Mouse (Mus musculus) heart, embryonic 15.5 days (tissue): ENCODE data around the gene Fcrla. TPM values are rescaled to one million over a fixed set of nuclear protein-coding genes. Genes with fewer than 3 reads are reported as not detected.
A peak's percentile ranks its signal among the peaks of the same experiment; 100 is the strongest.

Source experiments
- ATAC-seq: fragments of 200-750 bp; cut with Nextera tagmentation; replicated peaks from 2 replicates; pipeline ENCODE4 v1.8.0; 2017; ENCODE audit warnings: low read depth, moderate TSS enrichment; ENCODE audit not compliant: insufficient number of reproducible peaks, insufficient read depth, low FRiP score
- H3K27ac ChIP-seq: fragments of 300-500 bp; sonication (generic); 2 replicates; pipeline ENCODE4 v1.5.1; 2015; ENCODE audit warnings: mild to moderate bottlenecking, inconsistent platforms
- H3K27me3 ChIP-seq: fragments of 300-500 bp; sonication (generic); 2 replicates; pipeline ENCODE4 v1.6.1; 2015; ENCODE audit warnings: inconsistent platforms
- H3K36me3 ChIP-seq: fragments of 300-500 bp; sonication (generic); 2 replicates; pipeline ENCODE4 v1.6.1; 2015; ENCODE audit warnings: mild to moderate bottlenecking, inconsistent platforms
- H3K4me1 ChIP-seq: fragments of 300-500 bp; sonication (generic); replicated peaks from 2 replicates; pipeline ENCODE4 v1.6.1; 2015; ENCODE audit warnings: inconsistent platforms
- H3K4me2 ChIP-seq: fragments of 300-500 bp; sonication (generic); 2 replicates; pipeline ENCODE4 v1.6.1; 2015; ENCODE audit warnings: inconsistent platforms, mild to moderate bottlenecking, moderate library complexity
- H3K4me3 ChIP-seq: fragments of 300-500 bp; sonication (generic); 2 replicates; pipeline ENCODE4 v1.5.1; 2015; ENCODE audit warnings: mild to moderate bottlenecking, inconsistent platforms
- H3K9ac ChIP-seq: fragments of 300-500 bp; sonication (generic); 2 replicates; pipeline ENCODE4 v1.6.1; 2015; ENCODE audit warnings: mild to moderate bottlenecking, inconsistent platforms
- H3K9me3 ChIP-seq: fragments of 300-500 bp; sonication (generic); replicated peaks from 2 replicates; pipeline ENCODE4 v1.6.1; 2016; ENCODE audit warnings: inconsistent platforms
- WGBS: fragments of 180-500 bp; shearing (Covaris S2); methylation state at CpG from one replicate; pipeline ENCODE4 v1.1.7; 2015; ENCODE audit warnings: mixed read lengths; 5-methylcytosine and 5-hydroxymethylcytosine counted together
- polyA plus RNA-seq: library from polyadenylated mRNA; unstranded; fragments of >200 nt; fragmentation: Nextera tagmentation; extraction: Ambion mirVana; gene quantifications from 2 replicates; pipeline ENCODE4 v1.2.1, GENCODE M21; 2015

The Fcrla gene
- polyA plus RNA-seq, 1 experiment from 2014 or later, result 0.09 TPM

GRCm38 (mm10) chr1:170884978-170885561, 42.3 kb downstream of the Fcrla start, which contains the start of the genes Gm26620 and Dusp12:
Gene Gm26620 (plus strand): TSS chr1:170885065.
Gene Dusp12 (minus strand): TSS chr1:170885540.
- Histone ChIP-seq H3K36me3 (peaks cover 9% of the 10 kb centered on the region), H3K27me3 (no peaks in the 10 kb centered on the region), H3K4me3 (peak within 1 kb of the TSS; percentile 80), H3K4me2 (peak within 1 kb of the TSS; percentile 76), H3K9me3 (no peaks in the 10 kb centered on the region), H3K27ac (peak within 1 kb of the TSS; percentile 72), H3K4me1 (peaks cover 17% of the 10 kb centered on the region), H3K9ac (peak within 1 kb of the TSS; percentile 79)
- WGBS, result under 1% methylated on average over 46 of the region's 46 CpGs
- ATAC-seq, result peak; percentile 87

GRCm38 (mm10) chr1:170884390-170884789, 43.0 kb downstream of the Fcrla start:
- H3K4me3 ChIP-seq, result peak overlapping the region; percentile 80
- H3K9me3 ChIP-seq, result no peaks in the 10 kb centered on the region
- peak overlapping the region; percentile 76 for H3K4me2 ChIP-seq
- H3K27me3 ChIP-seq, result no peaks in the 10 kb centered on the region
- peak overlapping the region; percentile 79 for H3K9ac ChIP-seq
- ATAC-seq, result no peak
- peaks cover 15% of the 10 kb centered on the region for H3K36me3 ChIP-seq
- peaks cover 17% of the 10 kb centered on the region for H3K4me1 ChIP-seq
- H3K27ac ChIP-seq, result no peak overlapping the region
- 22% methylated on average over 8 of the region's 8 CpGs for WGBS

- Histone ChIP-seq H3K4me2 (no peak overlapping the region), H3K4me3 (no peak overlapping the region), H3K27ac (no peak overlapping the region), H3K9ac (no peak overlapping the region), H3K4me1 (peaks cover 17% of the 10 kb centered on the region), H3K36me3 (peaks cover 20% of the 10 kb centered on the region), H3K27me3 (no peaks in the 10 kb centered on the region), H3K9me3 (no peaks in the 10 kb centered on the region)
- 78% methylated on average over 5 of the region's 5 CpGs for WGBS
- no peak for ATAC-seq
Observed at GRCm38 (mm10) chr1:170882915-170883485, 44.4 kb downstream of the Fcrla start.

GRCm38 (mm10) chr1:170876906-170877305, 50.5 kb downstream of the Fcrla start:
- Histone ChIP-seq H3K9me3 (no peaks in the 10 kb centered on the region), H3K4me2 (no peak overlapping the region), H3K4me3 (no peak overlapping the region), H3K36me3 (peaks cover 31% of the 10 kb centered on the region), H3K27ac (0 out of 2 replicates have a peak overlapping the region, but pooled peaks have one; percentile 24), H3K27me3 (no peaks in the 10 kb centered on the region), H3K9ac (no peak overlapping the region), H3K4me1 (peaks cover 4% of the 10 kb centered on the region)
- 55% methylated on average over 5 of the region's 5 CpGs for WGBS
- ATAC-seq, result no peak

GRCm38 (mm10) chr1:170875676-170876075, 51.7 kb downstream of the Fcrla start:
- H3K4me1 ChIP-seq, result peaks cover 4% of the 10 kb centered on the region
- no peak overlapping the region for H3K4me2 ChIP-seq
- no peak overlapping the region for H3K9ac ChIP-seq
- WGBS, result 81% methylated on average over 3 of the region's 3 CpGs
- no peaks in the 10 kb centered on the region for H3K27me3 ChIP-seq
- H3K4me3 ChIP-seq, result no peak overlapping the region
- no peak overlapping the region for H3K27ac ChIP-seq
- peaks cover 27% of the 10 kb centered on the region for H3K36me3 ChIP-seq
- no peak for ATAC-seq
- H3K9me3 ChIP-seq, result no peaks in the 10 kb centered on the region

GRCm38 (mm10) chr1:170871961-170872360, 55.4 kb downstream of the Fcrla start:
- Histone ChIP-seq H3K9ac (no peak overlapping the region), H3K4me3 (no peak overlapping the region), H3K27me3 (no peaks in the 10 kb centered on the region), H3K9me3 (no peaks in the 10 kb centered on the region), H3K27ac (no peak overlapping the region), H3K4me1 (peaks cover 4% of the 10 kb centered on the region), H3K36me3 (peaks cover 11% of the 10 kb centered on the region), H3K4me2 (no peak overlapping the region)
- ATAC-seq, result no peak
- 93% methylated on average over 2 of the region's 2 CpGs for WGBS

- WGBS, result 89% methylated on average over 6 of the region's 6 CpGs
- H3K4me1 ChIP-seq, result peaks cover 7% of the 10 kb centered on the region
- no peaks in the 10 kb centered on the region for H3K27me3 ChIP-seq
- no peak overlapping the region for H3K9ac ChIP-seq
- H3K4me2 ChIP-seq, result no peak overlapping the region
- ATAC-seq, result no peak
- peaks cover 11% of the 10 kb centered on the region for H3K36me3 ChIP-seq
- no peak overlapping the region for H3K4me3 ChIP-seq
- no peaks in the 10 kb centered on the region for H3K9me3 ChIP-seq
- H3K27ac ChIP-seq, result no peak overlapping the region
Observed at GRCm38 (mm10) chr1:170871402-170871801, 56.0 kb downstream of the Fcrla start.

GRCm38 (mm10) chr1:170868905-170869283, 58.5 kb downstream of the Fcrla start:
- Histone ChIP-seq H3K4me2 (peak overlapping the region; percentile 93), H3K4me3 (peak overlapping the region; percentile 98), H3K27me3 (no peaks in the 10 kb centered on the region), H3K9ac (peak overlapping the region; percentile 63), H3K27ac (no peak overlapping the region), H3K4me1 (peaks cover 18% of the 10 kb centered on the region), H3K9me3 (no peaks in the 10 kb centered on the region), H3K36me3 (peaks cover 3% of the 10 kb centered on the region; the same call in 1 of the 2 replicates)
- ATAC-seq, result no peak
- 13% methylated on average over 14 of the region's 14 CpGs for WGBS

- Histone ChIP-seq H3K4me2 (peak overlapping the region; percentile 93), H3K4me1 (peaks cover 18% of the 10 kb centered on the region), H3K27me3 (no peaks in the 10 kb centered on the region), H3K27ac (peak overlapping the region; percentile 86), H3K9ac (peak overlapping the region; percentile 84), H3K36me3 (peaks cover 3% of the 10 kb centered on the region; the same call in 1 of the 2 replicates), H3K4me3 (peak overlapping the region; percentile 98), H3K9me3 (no peaks in the 10 kb centered on the region)
- WGBS, result under 1% methylated on average over 33 of the region's 33 CpGs
- peak; percentile 86 for ATAC-seq
Observed at GRCm38 (mm10) chr1:170868107-170868904, 59.1 kb downstream of the Fcrla start.

GRCm38 (mm10) chr1:170867691-170868105, 59.7 kb downstream of the Fcrla start, which contains the start of gene Atf6:
Gene Atf6 (minus strand): TSS chr1:170867771.
- Histone ChIP-seq H3K27ac (peak within 1 kb of the TSS; percentile 86), H3K36me3 (no peaks in the 10 kb centered on the region), H3K4me1 (peaks cover 18% of the 10 kb centered on the region), H3K4me3 (peak within 1 kb of the TSS; percentile 98), H3K4me2 (peak within 1 kb of the TSS; percentile 93), H3K9ac (peak within 1 kb of the TSS; percentile 84), H3K9me3 (no peaks in the 10 kb centered on the region), H3K27me3 (no peaks in the 10 kb centered on the region)
- peak; percentile 51; the same call in 1 of the 2 replicates for ATAC-seq
- under 1% methylated on average over 25 of the region's 25 CpGs for WGBS
